ENCODE assay signal across 13 mouse cellular contexts in the genomic region with DNA sequence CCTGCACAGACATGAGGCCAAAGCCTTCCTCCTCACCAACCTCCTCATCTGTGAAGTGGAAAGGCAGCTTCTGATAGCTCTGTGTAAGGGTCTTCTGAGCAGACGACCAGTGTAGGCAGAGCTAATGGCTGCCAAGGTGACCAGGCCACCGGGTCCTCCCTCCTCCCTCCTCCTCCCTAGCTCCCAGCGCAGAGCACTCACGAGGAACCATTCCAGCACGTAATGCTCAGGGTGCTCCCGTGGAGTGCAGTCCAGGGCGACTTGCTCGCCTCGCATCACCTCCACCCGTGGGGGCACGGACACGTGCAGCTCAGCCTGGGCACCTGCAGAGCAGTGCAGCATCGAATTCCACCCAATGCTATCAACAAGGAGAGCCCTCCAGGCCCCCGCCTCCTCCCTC. TPM values are rescaled to one million over a fixed set of nuclear protein-coding genes. Genes with fewer than 3 reads are reported as not detected.
A peak's percentile ranks its signal among the peaks of the same experiment; 100 is the strongest.
DNase-seq lines count a peak whose midpoint lies in the region; ATAC-seq and TF ChIP-seq lines count a peak whose summit lies in the region.
"Had no signal": no experiment of that assay in that cellular context is flagged by ENCODE, and none has a peak within 500 bp of the region (broad histone marks: within the 10 kb centered on the region; RNA-seq: fewer than 3 reads in every experiment).

No protein-coding gene starts in this region.

- 45% methylated on average over 14 of the region's 14 CpGs for WGBS in heart, adult 2 months
- 64% methylated on average over 14 of the region's 14 CpGs for WGBS in heart, embryonic 15.5 days
- 61% methylated on average over 14 of the region's 14 CpGs for WGBS in limb, embryonic 11.5 days

- peak overlapping the region; percentile 88 for H3K4me2 ChIP-seq in heart, embryonic 15.5 days
- peak overlapping the region; percentile 11; the same call in 1 of the 2 replicates for H3K4me2 ChIP-seq in limb, embryonic 11.5 days (ENCODE audit: low read depth, severe bottlenecking)

- no peaks in the 10 kb centered on the region; the same call in 1 of the 2 replicates for H3K79me2 ChIP-seq in heart, adult 2 months (replicated peaks; ENCODE audit: control insufficient read depth, insufficient read depth, low read length)

- peak overlapping the region; percentile 91 for H3K9ac ChIP-seq in heart, adult 2 months (ENCODE audit: low read depth, low read length)
- H3K9ac ChIP-seq in heart, embryonic 15.5 days = peak overlapping the region; percentile 88
- H3K9ac ChIP-seq in limb, embryonic 11.5 days (ENCODE audit: low read length) = no peak overlapping the region

- peaks cover 17% of the 10 kb centered on the region for H3K4me1 ChIP-seq in heart, adult 2 months (ENCODE audit: control insufficient read depth, insufficient read depth, low read length)
- H3K4me1 ChIP-seq in E14TG2a.4 (replicated peaks; ENCODE audit: low read depth, low read length) = peaks cover 83% of the 10 kb centered on the region
- peaks cover 38% of the 10 kb centered on the region for H3K4me1 ChIP-seq in heart, embryonic 15.5 days (replicated peaks)
- peaks cover 18% of the 10 kb centered on the region for H3K4me1 ChIP-seq in limb, embryonic 11.5 days (ENCODE audit: control insufficient read depth, insufficient read depth, low read length)

- peak overlapping the region; percentile 96 for H3K27ac ChIP-seq in heart, adult 2 months
- peak overlapping the region; percentile 88 for H3K27ac ChIP-seq in heart, embryonic 15.5 days
- H3K27ac ChIP-seq in limb, embryonic 11.5 days (replicated peaks; ENCODE audit: low read depth, low read length) = no peak overlapping the region

- TF ChIP-seq EP300 in heart, adult 2 months (IDR thresholded peaks at IDR 0.05; ENCODE audit: insufficient read depth, low read depth, low read length) = peak; percentile 66; the same call in 1 of the 2 replicates

- peaks cover 6% of the 10 kb centered on the region for H3K36me3 ChIP-seq in heart, adult 2 months (ENCODE audit: control insufficient read depth, insufficient read depth, low read length)
- peaks cover 45% of the 10 kb centered on the region for H3K36me3 ChIP-seq in E14TG2a.4 (ENCODE audit: insufficient read depth, low read length)
- H3K36me3 ChIP-seq in heart, embryonic 15.5 days = peaks cover 21% of the 10 kb centered on the region
- no peaks in the 10 kb centered on the region for H3K36me3 ChIP-seq in limb, embryonic 11.5 days (ENCODE audit: control insufficient read depth, insufficient read depth, low read length)

- peak; percentile 31; the same call in 1 of the 2 replicates for TF ChIP-seq POLR2A in heart, adult 2 months (IDR thresholded peaks at IDR 0.05; ENCODE audit: insufficient read depth, low read depth, low read length)

- no peak for TF ChIP-seq CTCF in heart, adult 2 months (IDR thresholded peaks at IDR 0.05)
- no peak for TF ChIP-seq CTCF in E14TG2a.4 (conservative IDR thresholded peaks at IDR 0.05; ENCODE audit: low read length)

- no peaks in the 10 kb centered on the region for H3K27me3 ChIP-seq in heart, adult 2 months (ENCODE audit: control insufficient read depth, insufficient read depth, low read length)
- no peaks in the 10 kb centered on the region for H3K27me3 ChIP-seq in E14TG2a.4 (ENCODE audit: insufficient read depth, low read length)
- no peaks in the 10 kb centered on the region for H3K27me3 ChIP-seq in heart, embryonic 15.5 days
- H3K27me3 ChIP-seq in limb, embryonic 11.5 days (ENCODE audit: control insufficient read depth, insufficient read depth, low read length) = no peaks in the 10 kb centered on the region

- peak; percentile 55 for ATAC-seq in heart, embryonic 15.5 days (replicated peaks; ENCODE audit: insufficient number of reproducible peaks, insufficient read depth, low FRiP score, low read depth)
- no peak for ATAC-seq in limb, embryonic 11.5 days (ENCODE audit: insufficient number of reproducible peaks, low FRiP score, low TSS enrichment, low read depth)
- ATAC-seq: hindbrain, embryonic 16.5 days had no signal

- intact Hi-C loops in heart, adult 2 months (cut with DNase I) = loop anchor here (2.0 kb wide), 1 partner anchor 13 kb away; no protein-coding TSS in a partner anchor

- DNase-seq in heart, adult 2 months = peak in 1 of 2 experiments; percentile 41
- DNase-seq in heart, postnatal 4 days = no peak
- DNase-seq in limb, embryonic 11.5 days (ENCODE audit: low spot score) = no peak
- DNase-seq in right cerebral cortex, adult 18-20 months = no peak
- no peak for DNase-seq in frontal cortex, adult 2 months (ENCODE audit: extremely low spot score in 1 of 2, low spot score in 1 of 2)
- DNase-seq in gastrocnemius, adult 8-10 months (ENCODE audit: low spot score in 2 of 2) = no peak
- DNase-seq: cerebellum, postnatal 25 days; layer of hippocampus, adult 9-11 months; right cerebral cortex, postnatal 14 days had no signal

- peak overlapping the region; percentile 93 for H3K4me3 ChIP-seq in heart, adult 2 months
- peak overlapping the region; percentile 83 for H3K4me3 ChIP-seq in E14TG2a.4 (replicated peaks; ENCODE audit: low read length)
- H3K4me3 ChIP-seq in heart, embryonic 15.5 days = peak overlapping the region; percentile 79
- no peak overlapping the region for H3K4me3 ChIP-seq in limb, embryonic 11.5 days (ENCODE audit: low read depth, low read length)

- 0 out of 2 replicates have a peak, but pooled peaks cover 7% of the 10 kb centered on the region for H3K9me3 ChIP-seq in E14TG2a.4 (ENCODE audit: low read length)
- H3K9me3 ChIP-seq in heart, embryonic 15.5 days (replicated peaks) = no peaks in the 10 kb centered on the region
- H3K9me3 ChIP-seq in limb, embryonic 11.5 days (ENCODE audit: control insufficient read depth, low read length) = no peaks in the 10 kb centered on the region

RNA-seq across cellular contexts. Expression of a gene that starts 2.6 kb away (rescaled TPM):
- 100 to 1,000 TPM; 190 to 214 TPM for total RNA-seq in heart, adult 2 months (2021)
- 240 and 262 TPM in 2 replicates for polyA plus RNA-seq in heart, adult 2 months (2012; rRNA removed)
- total RNA-seq in heart, postnatal 4 days (2021) = 100 to 1,000 TPM; 263 to 285 TPM
- 358 and 380 TPM in 2 replicates for polyA plus RNA-seq in heart, embryonic 15.5 days (2015; fragmentation: Nextera tagmentation; extraction: Ambion mirVana)
- 43.0 and 44.1 TPM in 2 replicates for polyA plus RNA-seq in limb, embryonic 11.5 days (2014; fragmentation: Nextera tagmentation; extraction: Ambion mirVana)
- 22.2 and 23.0 TPM in 2 replicates for polyA plus RNA-seq in frontal cortex, adult 2 months (2012; rRNA removed)
- 10 to 100 TPM; 16.7 to 24.4 (median 18.0) TPM for total RNA-seq in gastrocnemius, adult 8-10 months (2022)

RNA-seq across cellular contexts. Expression of a gene that starts 18.0 kb away (rescaled TPM):
- total RNA-seq in heart, adult 2 months (2021) = 10 to 100 TPM; 30.2 to 41.4 TPM
- polyA plus RNA-seq in heart, adult 2 months (2012; rRNA removed) = 29.4 and 30.7 TPM in 2 replicates
- 10 to 100 TPM; 41.7 to 45.4 TPM for total RNA-seq in heart, postnatal 4 days (2021)
- 66.5 and 81.4 TPM in 2 replicates for polyA plus RNA-seq in heart, embryonic 15.5 days (2015; fragmentation: Nextera tagmentation; extraction: Ambion mirVana)
- 59.3 and 63.2 TPM in 2 replicates for polyA plus RNA-seq in limb, embryonic 11.5 days (2014; fragmentation: Nextera tagmentation; extraction: Ambion mirVana)
- 7.6 and 7.7 TPM in 2 replicates for polyA plus RNA-seq in frontal cortex, adult 2 months (2012; rRNA removed)
- 1 to 10 TPM; 1.0 to 1.8 (median 1.5) TPM for total RNA-seq in gastrocnemius, adult 8-10 months (2022)

RNA-seq across cellular contexts. Expression of a gene that starts 28.4 kb away (rescaled TPM):
- total RNA-seq in heart, adult 2 months (2021) = under 1 TPM; 0.63 to 0.77 TPM
- polyA plus RNA-seq in heart, adult 2 months (2012; rRNA removed) = 0.41 and 1.2 TPM in 2 replicates
- total RNA-seq in heart, postnatal 4 days (2021) = not detected
- polyA plus RNA-seq in heart, embryonic 15.5 days (2015; fragmentation: Nextera tagmentation; extraction: Ambion mirVana) = 0.47 and 2.5 TPM in 2 replicates
- 0.75 and 1.3 TPM in 2 replicates for polyA plus RNA-seq in limb, embryonic 11.5 days (2014; fragmentation: Nextera tagmentation; extraction: Ambion mirVana)
- polyA plus RNA-seq in frontal cortex, adult 2 months (2012; rRNA removed) = not detected in 2 replicates
- not detected for total RNA-seq in gastrocnemius, adult 8-10 months (2022)
- total RNA-seq: gastrocnemius, adult 18-20 months had no signal

RNA-seq across cellular contexts. Expression of a gene that starts 53.0 kb away (rescaled TPM):
- total RNA-seq in heart, adult 2 months (2021) = 10 to 100 TPM; 92.7 to 98.2 TPM
- polyA plus RNA-seq in heart, adult 2 months (2012; rRNA removed) = 81.9 and 91.2 TPM in 2 replicates
- total RNA-seq in heart, postnatal 4 days (2021) = 100 to 1,000 TPM; 147 to 153 TPM
- polyA plus RNA-seq in heart, embryonic 15.5 days (2015; fragmentation: Nextera tagmentation; extraction: Ambion mirVana) = 142 and 164 TPM in 2 replicates
- polyA plus RNA-seq in limb, embryonic 11.5 days (2014; fragmentation: Nextera tagmentation; extraction: Ambion mirVana) = 154 and 163 TPM in 2 replicates
- polyA plus RNA-seq in frontal cortex, adult 2 months (2012; rRNA removed) = 115 and 118 TPM in 2 replicates
- 10 to 100 TPM; 44.3 to 48.3 (median 46.0) TPM for total RNA-seq in gastrocnemius, adult 8-10 months (2022)

RNA-seq across cellular contexts. Expression of a gene that starts 54.3 kb away (rescaled TPM):
- total RNA-seq in heart, adult 2 months (2021) = 1 to 10 TPM; 3.5 to 6.1 TPM
- 11.9 and 14.0 TPM in 2 replicates for polyA plus RNA-seq in heart, adult 2 months (2012; rRNA removed)
- total RNA-seq in heart, postnatal 4 days (2021) = 1 to 10 TPM; 4.0 TPM
- 2.0 and 4.7 TPM in 2 replicates for polyA plus RNA-seq in heart, embryonic 15.5 days (2015; fragmentation: Nextera tagmentation; extraction: Ambion mirVana)
- polyA plus RNA-seq in limb, embryonic 11.5 days (2014; fragmentation: Nextera tagmentation; extraction: Ambion mirVana) = 0.71 and 1.2 TPM in 2 replicates
- 0.56 and 0.69 TPM in 2 replicates for polyA plus RNA-seq in frontal cortex, adult 2 months (2012; rRNA removed)
- under 1 TPM; 0.58 to 0.62 (median 0.61) TPM for total RNA-seq in gastrocnemius, adult 8-10 months (2022)
